Mouse (Mus musculus) embryonic facial prominence, embryonic 10.5 days (tissue): ENCODE results near the gene Etl4. TPM values are rescaled to one million over a fixed set of nuclear protein-coding genes. Genes with fewer than 3 reads are reported as not detected.
"Not testable (repeated sequence)": the region's sequence is repeated elsewhere in the genome, so short reads cannot be mapped to it uniquely, and the experiment has no call there.

Experiments
- DNase-seq: peaks from one replicate; pipeline ENCODE4 v3.0.0-alpha.2; 2017; ENCODE audit warnings: low spot score
- H3K27ac ChIP-seq: fragments of 300-500 bp; sonication (generic); replicated peaks from 2 replicates; pipeline ENCODE4 v1.5.1; 2016; ENCODE audit warnings: mild to moderate bottlenecking
- H3K27me3 ChIP-seq: fragments of 300-500 bp; sonication (generic); replicated peaks from 2 replicates; pipeline ENCODE4 v1.6.1; 2016; ENCODE audit warnings: low read depth, mild to moderate bottlenecking; ENCODE audit not compliant: poor library complexity, severe bottlenecking
- H3K36me3 ChIP-seq: fragments of 300-500 bp; sonication (generic); replicated peaks from 2 replicates; pipeline ENCODE4 v1.6.1; 2016; ENCODE audit warnings: mild to moderate bottlenecking, moderate library complexity
- H3K4me1 ChIP-seq: fragments of 300-500 bp; sonication (generic); 2 replicates; pipeline ENCODE4 v1.6.1; 2016
- H3K4me3 ChIP-seq: fragments of 300-500 bp; sonication (generic); 2 replicates; pipeline ENCODE4 v1.5.1; 2016; ENCODE audit warnings: mild to moderate bottlenecking, moderate library complexity
- H3K9me3 ChIP-seq: fragments of 300-500 bp; sonication (generic); 2 replicates; pipeline ENCODE4 v1.6.1; 2016; ENCODE audit warnings: mild to moderate bottlenecking
- WGBS: fragments of 180-500 bp; shearing (Covaris S2); methylation state at CpG from one replicate; pipeline ENCODE4 v1.1.7; 2016; 5-methylcytosine and 5-hydroxymethylcytosine counted together
- polyA plus RNA-seq: library from polyadenylated mRNA; unstranded; fragments of >200 nt; fragmentation: Nextera tagmentation; extraction: Ambion mirVana; gene quantifications from 2 replicates; pipeline ENCODE4 v1.2.1, GENCODE M21; 2016

The Etl4 gene
- polyA plus RNA-seq, 1 experiment from 2014 or later: 26.1 TPM

DNA sequence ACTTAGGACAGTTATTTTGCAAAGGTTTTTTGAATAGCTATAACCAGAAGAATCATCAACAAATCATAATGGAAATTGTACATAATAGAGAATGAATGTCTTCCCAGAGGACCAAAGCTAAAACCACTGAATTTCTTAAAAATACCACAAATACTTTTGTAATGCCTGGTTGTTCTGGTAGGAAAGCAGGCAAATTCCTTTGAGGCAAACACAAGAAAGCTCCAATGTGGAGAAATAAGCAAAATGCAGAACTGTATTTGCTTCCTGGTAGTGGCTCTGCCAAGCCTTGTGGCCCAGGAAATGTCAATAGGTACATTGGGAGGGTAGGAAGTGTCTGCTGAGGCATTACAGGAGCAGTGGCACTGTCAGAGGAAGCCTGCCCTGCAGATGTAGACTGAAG is 443.2 kb downstream of the Etl4 start:
- Histone ChIP-seq H3K4me3 (no peak overlapping the region), H3K9me3 (no peaks in the 10 kb centered on the region), H3K27me3 (no peaks in the 10 kb centered on the region), H3K4me1 (no peaks in the 10 kb centered on the region), H3K36me3 (no peaks in the 10 kb centered on the region), H3K27ac (no peak overlapping the region)
- no peak for DNase-seq

DNA sequence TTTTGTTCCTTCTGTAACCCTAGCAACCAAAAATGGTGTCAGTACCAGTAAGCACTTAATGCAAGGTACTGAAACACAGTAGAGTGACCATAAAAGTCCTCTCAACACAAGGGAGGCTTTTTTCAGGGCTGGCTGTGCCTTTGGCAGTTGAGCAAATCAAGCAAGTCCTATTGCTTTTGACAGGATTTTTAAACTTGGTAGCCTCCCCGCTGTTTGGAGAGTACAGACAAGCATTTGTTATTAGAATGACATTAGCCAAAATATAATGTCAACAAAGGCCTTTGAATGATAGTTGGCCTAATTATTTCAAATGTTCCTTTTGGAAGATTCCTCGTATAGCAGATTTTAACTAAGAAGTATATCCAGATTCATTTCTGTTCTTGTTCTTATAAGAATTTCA is 467.4 kb downstream of the Etl4 start:
- Histone ChIP-seq H3K4me3 (no peak overlapping the region), H3K27me3 (no peaks in the 10 kb centered on the region), H3K27ac (no peak overlapping the region), H3K36me3 (no peaks in the 10 kb centered on the region), H3K9me3 (no peaks in the 10 kb centered on the region), H3K4me1 (no peaks in the 10 kb centered on the region)
- DNase-seq: no peak
- WGBS: 88% methylated on average over 2 of the region's 2 CpGs

DNA sequence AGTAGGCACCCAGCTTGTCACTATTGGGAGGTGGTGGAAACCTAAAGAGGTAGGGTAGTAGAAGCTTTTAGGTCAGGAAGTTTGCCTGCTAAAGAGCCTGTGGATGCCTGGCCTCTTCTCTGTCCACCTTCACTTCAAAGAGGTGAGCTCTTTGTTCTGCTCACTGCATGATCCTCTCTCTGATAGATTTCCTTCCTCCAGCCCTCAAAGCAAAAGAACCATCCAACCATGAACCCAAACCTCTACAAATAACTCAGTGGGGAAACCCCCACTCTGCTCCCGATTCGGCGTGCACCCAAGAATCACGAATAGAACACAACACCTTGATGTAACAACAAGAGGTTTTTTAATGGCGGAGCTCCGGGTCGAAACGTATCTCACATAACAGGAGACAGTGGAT is 471.3 kb downstream of the Etl4 start:
- not testable (repeated sequence) for H3K36me3 ChIP-seq, H3K9me3 ChIP-seq, H3K4me3 ChIP-seq, H3K4me1 ChIP-seq, DNase-seq, H3K27ac ChIP-seq, H3K27me3 ChIP-seq
- WGBS: 92% methylated on average over 8 of the region's 8 CpGs

DNA sequence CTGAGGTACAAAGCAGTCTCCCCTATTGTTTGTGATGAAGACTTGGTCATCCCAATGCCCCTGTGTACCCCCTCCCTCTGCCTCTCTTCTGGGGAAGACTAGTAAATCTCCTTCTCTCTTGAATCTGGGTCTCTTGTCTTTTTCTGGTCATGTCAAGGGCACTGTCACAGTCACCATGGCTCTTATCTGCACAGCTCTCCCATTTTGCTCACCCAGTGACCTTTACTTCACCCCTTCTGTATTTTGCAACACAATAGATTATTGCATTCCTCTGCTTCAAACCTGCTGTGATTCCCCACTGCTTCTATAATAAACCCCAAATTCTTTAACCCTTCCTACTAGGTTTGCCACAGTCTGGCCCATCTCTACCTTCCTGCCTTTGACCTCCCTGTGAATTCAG is 484.5 kb downstream of the Etl4 start:
- no peak overlapping the region for H3K4me3 ChIP-seq
- peaks cover 3% of the 10 kb centered on the region; the same call in 1 of the 2 replicates for H3K4me1 ChIP-seq
- H3K27ac ChIP-seq: no peak overlapping the region
- no peaks in the 10 kb centered on the region for H3K27me3 ChIP-seq
- no peaks in the 10 kb centered on the region for H3K36me3 ChIP-seq
- no peak for DNase-seq
- no peaks in the 10 kb centered on the region for H3K9me3 ChIP-seq

DNA sequence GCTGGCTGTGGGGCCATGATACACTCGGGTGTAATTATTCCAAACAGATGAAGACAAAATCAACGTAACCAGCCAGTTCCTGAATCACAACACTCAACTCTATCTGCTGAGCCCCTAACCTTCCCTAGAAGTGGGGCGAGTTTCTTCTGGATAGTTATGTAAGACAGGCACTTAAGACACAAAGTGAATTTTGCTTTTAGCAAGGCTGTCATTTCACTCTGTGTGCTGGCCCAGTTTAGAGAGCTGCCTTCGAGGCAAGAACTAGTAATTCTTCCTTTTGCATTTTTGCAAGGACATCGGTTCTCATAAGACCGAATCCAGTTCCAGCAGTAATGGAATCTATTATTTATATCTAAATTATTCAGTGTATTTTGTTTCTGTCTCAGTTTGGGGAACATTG is 487.4 kb downstream of the Etl4 start:
- 94% methylated on average over 6 of the region's 6 CpGs for WGBS
- no peak for DNase-seq
- H3K9me3 ChIP-seq: no peaks in the 10 kb centered on the region
- H3K27me3 ChIP-seq: no peaks in the 10 kb centered on the region
- no peak overlapping the region for H3K27ac ChIP-seq
- no peaks in the 10 kb centered on the region for H3K36me3 ChIP-seq
- H3K4me3 ChIP-seq: no peak overlapping the region
- H3K4me1 ChIP-seq: peaks cover 3% of the 10 kb centered on the region; the same call in 1 of the 2 replicates

DNA sequence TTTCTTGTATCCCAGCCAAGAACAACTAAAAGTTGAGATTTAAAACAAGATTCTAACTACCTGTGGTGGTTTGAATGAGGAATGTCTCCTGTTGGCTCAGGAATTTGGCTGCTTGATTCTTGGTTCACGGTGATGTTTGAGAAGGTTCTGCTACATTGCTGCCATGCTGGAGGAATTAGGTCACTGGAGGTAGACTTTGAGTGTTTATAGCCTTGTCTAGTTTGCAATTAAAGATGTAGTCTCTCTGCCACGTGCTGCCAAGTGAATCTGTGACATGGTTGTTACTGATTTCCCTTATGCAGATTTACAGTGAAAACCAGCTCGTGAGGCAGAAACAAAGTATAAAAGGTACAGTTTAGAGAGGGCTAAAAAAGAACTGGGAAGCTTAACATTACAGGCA is 491.0 kb downstream of the Etl4 start:
- Histone ChIP-seq H3K4me1 (peaks cover 4% of the 10 kb centered on the region; the same call in 1 of the 2 replicates), H3K27me3 (no peaks in the 10 kb centered on the region), H3K4me3 (no peak overlapping the region), H3K9me3 (no peaks in the 10 kb centered on the region), H3K27ac (no peak overlapping the region), H3K36me3 (no peaks in the 10 kb centered on the region)
- 78% methylated on average over 3 of the region's 3 CpGs for WGBS
- DNase-seq: no peak

DNA sequence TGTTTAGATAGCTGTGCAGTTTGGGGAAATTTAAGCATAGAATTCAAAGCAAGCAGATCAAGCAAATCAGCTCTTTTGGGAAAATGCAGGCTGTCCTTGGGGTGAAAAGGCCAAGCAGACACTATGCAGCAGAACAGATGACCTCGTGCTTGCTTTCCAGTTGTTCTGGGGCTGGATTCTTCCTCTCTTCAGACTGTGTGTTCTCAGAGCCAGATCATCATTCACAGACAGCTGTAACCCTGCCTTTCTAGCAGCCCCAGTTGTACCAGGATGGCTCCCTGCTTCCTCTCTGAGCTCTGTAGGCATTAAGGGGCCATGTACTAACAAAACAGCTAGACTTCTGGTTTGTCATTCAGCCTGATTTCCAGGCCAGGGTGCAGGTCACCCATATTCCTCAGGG is 494.8 kb downstream of the Etl4 start:
- H3K27ac ChIP-seq: no peak overlapping the region
- H3K9me3 ChIP-seq: no peaks in the 10 kb centered on the region
- H3K4me3 ChIP-seq: no peak overlapping the region
- no peaks in the 10 kb centered on the region for H3K27me3 ChIP-seq
- no peaks in the 10 kb centered on the region for H3K36me3 ChIP-seq
- DNase-seq: no peak
- H3K4me1 ChIP-seq: peaks cover 9% of the 10 kb centered on the region; the same call in 1 of the 2 replicates
- 57% methylated on average over 1 of the region's 1 CpGs for WGBS

DNA sequence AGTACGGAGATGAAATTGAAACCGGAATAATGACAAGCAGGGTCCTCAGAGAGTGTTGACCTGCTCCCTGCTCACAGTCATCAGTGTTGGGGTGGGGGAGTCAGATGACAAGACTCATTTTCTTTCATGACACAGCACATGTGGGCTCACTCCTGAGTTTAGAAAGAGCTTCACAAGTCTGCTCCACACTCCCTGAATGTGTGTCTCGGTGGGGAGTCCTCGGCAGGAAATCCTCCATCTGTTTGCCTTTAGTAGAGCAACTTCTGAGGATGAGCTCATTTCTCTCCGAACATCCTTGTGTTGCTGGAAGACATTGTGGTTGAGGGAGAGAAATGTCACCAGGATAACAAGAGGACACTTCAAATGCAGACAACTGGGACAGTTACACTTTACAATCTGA is 497.5 kb downstream of the Etl4 start:
- Histone ChIP-seq H3K4me1 (peaks cover 9% of the 10 kb centered on the region; the same call in 1 of the 2 replicates), H3K9me3 (no peaks in the 10 kb centered on the region), H3K36me3 (no peaks in the 10 kb centered on the region), H3K4me3 (no peak overlapping the region), H3K27ac (no peak overlapping the region), H3K27me3 (no peaks in the 10 kb centered on the region)
- no peak for DNase-seq
- WGBS: 58% methylated on average over 5 of the region's 5 CpGs

DNA sequence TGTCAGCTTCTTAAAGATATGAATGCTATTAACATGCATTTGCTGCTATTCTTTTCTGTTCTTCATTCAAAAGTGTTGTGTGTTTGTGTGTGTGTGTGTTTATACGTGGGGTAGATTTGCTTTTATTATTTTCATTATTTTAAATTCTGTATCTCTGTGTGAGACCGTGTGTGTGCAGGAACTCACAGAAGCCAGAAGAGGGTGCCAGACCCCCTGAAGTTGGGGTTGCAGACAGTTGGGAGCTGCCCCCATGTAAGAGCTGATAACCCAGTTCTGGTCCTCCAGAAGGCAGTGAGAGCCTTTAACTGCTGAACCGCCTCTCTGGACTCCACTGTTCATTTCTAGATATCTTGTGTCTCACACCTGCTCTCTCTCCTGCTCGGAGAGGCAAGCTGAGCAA is 505.3 kb downstream of the Etl4 start:
- no peak for DNase-seq

DNA sequence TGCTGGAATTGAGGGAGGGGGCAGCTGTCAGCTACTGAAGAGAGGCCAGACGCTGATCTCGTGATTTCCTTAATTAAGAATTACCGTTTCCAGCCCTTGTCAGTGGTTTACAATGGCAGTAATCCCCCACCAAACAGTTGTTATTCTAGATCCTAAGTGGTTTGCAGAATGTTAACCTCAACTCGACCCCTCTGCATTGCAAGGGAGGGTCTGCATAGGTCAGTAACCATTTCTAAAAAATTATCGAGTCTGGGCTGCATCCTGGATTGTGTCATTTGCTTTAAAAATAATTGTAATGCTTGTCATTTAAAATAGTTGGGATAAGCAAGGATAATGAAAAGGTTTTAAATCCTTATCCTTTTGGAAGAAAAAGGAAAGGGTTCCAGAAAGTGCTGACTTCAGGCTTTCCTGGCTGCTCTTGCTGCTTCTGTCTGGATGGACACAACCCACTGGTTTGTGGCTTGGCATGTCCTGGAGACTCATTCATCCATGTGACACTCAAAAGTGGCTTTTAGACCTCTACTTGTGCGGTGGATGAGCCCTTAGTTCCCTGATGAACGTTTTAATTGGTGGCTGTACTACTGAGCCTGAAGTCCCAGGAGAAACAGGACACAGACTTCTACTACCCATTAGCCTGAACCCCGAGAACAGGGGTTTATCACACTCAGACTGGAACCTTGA is 507.5 kb downstream of the Etl4 start:
- Histone ChIP-seq H3K4me3 (no peak overlapping the region), H3K27me3 (no peaks in the 10 kb centered on the region), H3K4me1 (peaks cover 31% of the 10 kb centered on the region), H3K9me3 (no peaks in the 10 kb centered on the region), H3K36me3 (no peaks in the 10 kb centered on the region), H3K27ac (peak overlapping the region; percentile 37; the same call in 1 of the 2 replicates)
- DNase-seq: no peak
- WGBS: 19% methylated on average over 8 of the region's 8 CpGs

More for the DNA sequence above, 505.3 kb downstream of the Etl4 start:
- Histone ChIP-seq H3K4me3 (no peak overlapping the region), H3K27ac (no peak overlapping the region), H3K36me3 (no peaks in the 10 kb centered on the region), H3K9me3 (no peaks in the 10 kb centered on the region), H3K4me1 (peaks cover 20% of the 10 kb centered on the region), H3K27me3 (no peaks in the 10 kb centered on the region)
- 84% methylated on average over 4 of the region's 4 CpGs for WGBS

DNA sequence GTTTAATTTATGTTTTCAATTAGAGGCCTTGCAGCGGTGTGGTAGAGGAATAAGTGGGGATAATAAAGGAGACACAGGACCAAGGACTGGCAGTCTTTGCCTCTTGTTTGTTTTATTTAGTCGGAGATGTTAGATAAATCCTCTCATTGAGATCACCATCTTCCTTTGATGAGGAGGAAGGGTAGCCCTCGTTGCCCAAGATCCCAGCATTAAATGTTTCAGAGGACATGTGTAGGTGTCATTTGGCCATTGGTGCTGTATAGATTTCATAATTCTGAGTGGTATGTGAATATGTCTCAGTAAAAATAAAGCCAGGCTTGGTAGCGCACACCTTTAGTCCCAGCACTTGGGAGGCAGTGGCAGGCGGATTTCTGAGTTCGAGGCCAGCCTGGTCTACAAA is 508.4 kb downstream of the Etl4 start:
- no peaks in the 10 kb centered on the region for H3K27me3 ChIP-seq
- 73% methylated on average over 6 of the region's 6 CpGs for WGBS
- DNase-seq: no peak

DNA sequence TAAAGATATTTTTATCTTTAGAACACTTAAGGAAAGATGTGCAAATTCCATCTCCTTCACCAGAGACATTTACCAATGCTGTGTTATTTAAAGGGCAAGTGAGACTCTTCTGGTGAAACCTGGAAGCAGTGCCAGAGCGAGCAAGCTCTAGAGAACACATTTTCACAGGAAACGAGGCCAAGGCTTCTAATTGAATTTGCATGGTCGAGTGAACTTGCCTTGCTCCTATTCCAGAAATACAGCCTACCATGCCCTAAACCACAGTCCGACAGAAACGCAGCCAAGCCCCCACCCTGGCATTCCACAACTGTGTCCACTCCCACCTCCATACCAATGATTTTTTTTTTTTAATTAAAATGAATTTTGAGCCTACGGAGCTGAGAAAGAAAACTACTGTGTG is 510.4 kb downstream of the Etl4 start:
- peak; percentile 31 for DNase-seq
- H3K4me1 ChIP-seq: peaks cover 31% of the 10 kb centered on the region
- H3K9me3 ChIP-seq: no peaks in the 10 kb centered on the region
- H3K27ac ChIP-seq: no peak overlapping the region
- no peaks in the 10 kb centered on the region for H3K36me3 ChIP-seq
- WGBS: 24% methylated on average over 6 of the region's 6 CpGs
- no peak overlapping the region for H3K4me3 ChIP-seq
- no peaks in the 10 kb centered on the region for H3K27me3 ChIP-seq

More for the DNA sequence above, 508.4 kb downstream of the Etl4 start:
- Histone ChIP-seq H3K27ac (no peak overlapping the region), H3K4me3 (no peak overlapping the region), H3K4me1 (peaks cover 31% of the 10 kb centered on the region), H3K36me3 (no peaks in the 10 kb centered on the region), H3K9me3 (no peaks in the 10 kb centered on the region)

DNA sequence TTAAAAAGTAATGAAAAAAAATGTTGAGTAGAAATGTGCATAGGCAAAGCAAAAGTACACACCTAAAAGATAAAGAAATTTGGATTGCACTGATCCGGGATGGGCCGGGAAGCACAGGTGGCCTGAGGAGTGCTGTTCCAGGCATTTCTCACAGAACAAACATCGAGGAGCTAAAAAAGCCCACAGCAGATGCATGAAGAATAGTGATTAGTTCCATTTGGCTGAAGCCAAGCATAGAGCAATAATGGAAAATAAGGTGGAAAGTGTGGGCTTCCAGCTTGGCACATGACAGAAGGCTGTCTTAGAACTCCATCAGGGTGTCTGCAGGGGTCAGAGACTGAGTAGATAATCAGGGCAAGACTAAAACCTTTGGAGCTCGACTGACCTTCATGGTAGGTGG is 512.7 kb downstream of the Etl4 start:
- Histone ChIP-seq H3K4me3 (no peak overlapping the region), H3K27ac (no peak overlapping the region), H3K27me3 (no peaks in the 10 kb centered on the region), H3K4me1 (peaks cover 20% of the 10 kb centered on the region), H3K36me3 (no peaks in the 10 kb centered on the region), H3K9me3 (no peaks in the 10 kb centered on the region)
- WGBS: 74% methylated on average over 4 of the region's 4 CpGs
- no peak for DNase-seq
